Mouse (Mus musculus) stomach, postnatal 0 days (tissue): ENCODE measurements around the gene Foxn1.

ENCODE experiments used
- CTCF ChIP-seq: IDR thresholded peaks from 2 replicates; pipeline ENCODE4 v1.5.1; 2016; ENCODE audit warnings: antibody characterized with exemption, low read depth, mild to moderate bottlenecking, moderate library complexity
- EP300 ChIP-seq: optimal IDR thresholded peaks from 2 replicates; pipeline ENCODE3; 2016; ENCODE audit warnings: antibody characterized with exemption

- TF ChIP-seq CTCF (no peak), EP300 (no peak)
Observed at GRCm38 (mm10) chr11:78332676-78333075, 53.7 kb downstream of the Foxn1 start.
